Mouse (Mus musculus) forebrain, embryonic 10.5 days (tissue): ENCODE measurements around the gene Olfml3. TPM values are rescaled to one million over a fixed set of nuclear protein-coding genes. Genes with fewer than 3 reads are reported as not detected.
A peak's percentile ranks its signal among the peaks of the same experiment; 100 is the strongest.

Experiments
- DNase-seq: peaks from one replicate; pipeline ENCODE4 v3.0.0-alpha.2; 2017; ENCODE audit warnings: low spot score; ENCODE audit errors: extremely low spot score
- H3K27ac ChIP-seq: fragments of 300-500 bp; sonication (generic); 2 replicates; pipeline ENCODE4 v1.5.1; 2016; ENCODE audit warnings: mild to moderate bottlenecking
- H3K27me3 ChIP-seq: fragments of 300-500 bp; sonication (generic); 2 replicates; pipeline ENCODE4 v1.6.1; 2016; ENCODE audit warnings: mild to moderate bottlenecking; ENCODE audit not compliant: poor library complexity, severe bottlenecking
- H3K36me3 ChIP-seq: fragments of 300-500 bp; sonication (generic); replicated peaks from 2 replicates; pipeline ENCODE4 v1.6.1; 2016; ENCODE audit warnings: mild to moderate bottlenecking, moderate library complexity
- H3K4me1 ChIP-seq: fragments of 300-500 bp; sonication (generic); 2 replicates; pipeline ENCODE4 v1.6.1; 2016
- H3K4me3 ChIP-seq: fragments of 300-500 bp; sonication (generic); 2 replicates; pipeline ENCODE4 v1.5.1; 2016; ENCODE audit warnings: mild to moderate bottlenecking, moderate library complexity
- H3K9me3 ChIP-seq: fragments of 300-500 bp; sonication (generic); 2 replicates; pipeline ENCODE4 v1.6.1; 2016; ENCODE audit warnings: mild to moderate bottlenecking, moderate library complexity
- WGBS: fragments of 180-500 bp; shearing (Covaris S2); methylation state at CpG from one replicate; pipeline ENCODE4 v1.1.7; 2016; 5-methylcytosine and 5-hydroxymethylcytosine counted together
- polyA plus RNA-seq: library from polyadenylated mRNA; unstranded; fragments of >200 nt; fragmentation: Nextera tagmentation; extraction: Ambion mirVana; gene quantifications from 2 replicates; pipeline ENCODE4 v1.2.1, GENCODE M21; 2016

Olfml3 gene
- polyA plus RNA-seq, 1 experiment from 2014 or later = 5.6 TPM

DNA sequence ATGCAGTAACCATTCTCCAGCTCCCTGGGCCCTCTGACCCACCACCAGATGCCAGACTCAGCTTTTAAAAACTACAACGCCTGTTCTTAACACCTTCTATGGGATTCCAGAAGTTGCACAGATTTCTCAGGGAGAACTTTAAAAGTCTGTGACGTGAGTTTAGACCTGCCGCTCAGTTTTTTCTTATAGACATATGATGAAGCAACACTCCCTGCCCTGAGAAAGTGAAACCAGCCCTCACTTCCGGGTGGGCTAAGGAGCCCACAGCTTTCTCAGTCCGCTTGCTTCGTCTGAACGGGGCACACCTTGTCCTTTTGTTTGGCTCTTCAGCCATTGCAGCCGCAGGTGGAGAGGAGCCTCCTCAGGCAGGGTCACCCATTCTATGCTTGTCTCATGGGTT is 22.9 kb downstream of the Olfml3 start:
- WGBS = 88% methylated on average over 8 of the region's 8 CpGs
- Histone ChIP-seq H3K27me3 (peaks cover 36% of the 10 kb centered on the region), H3K9me3 (no peaks in the 10 kb centered on the region), H3K4me3 (no peak overlapping the region), H3K4me1 (peaks cover 24% of the 10 kb centered on the region), H3K27ac (no peak overlapping the region), H3K36me3 (no peaks in the 10 kb centered on the region)
- DNase-seq = no peak

DNA sequence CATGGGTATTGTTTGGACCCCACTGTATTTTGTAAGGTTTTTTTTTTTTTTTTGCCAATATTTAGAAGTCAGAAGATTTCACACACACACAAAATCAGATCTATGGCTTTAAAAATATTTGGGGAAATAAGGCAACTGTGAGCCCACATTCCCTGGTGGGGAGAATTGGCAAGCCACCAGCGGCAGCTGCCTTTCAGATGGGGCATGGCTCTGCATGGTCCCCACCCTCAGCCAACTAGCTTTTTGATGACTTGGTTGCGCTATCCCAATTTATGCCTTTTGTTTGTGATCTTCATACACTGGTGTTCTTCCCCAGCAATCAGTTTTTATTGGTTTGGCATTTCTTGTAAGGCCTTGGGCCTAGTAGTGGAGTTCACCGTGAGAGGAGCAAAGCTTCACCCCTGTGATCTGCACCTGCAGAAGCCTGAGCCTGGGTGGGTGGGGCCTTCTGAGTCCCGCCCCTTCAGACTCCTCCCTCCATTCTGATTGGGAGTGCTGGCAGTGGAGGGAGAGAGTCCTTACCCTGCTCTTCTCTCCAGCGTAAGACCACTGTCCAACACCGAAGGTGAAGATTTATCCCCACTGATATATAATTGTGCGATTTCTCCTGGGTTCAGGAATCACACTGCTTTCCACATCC is 23.4 kb downstream of the Olfml3 start:
- H3K4me1 ChIP-seq = peaks cover 22% of the 10 kb centered on the region
- H3K9me3 ChIP-seq = no peaks in the 10 kb centered on the region
- H3K4me3 ChIP-seq = no peak overlapping the region
- H3K36me3 ChIP-seq = no peaks in the 10 kb centered on the region
- DNase-seq = no peak
- no peak overlapping the region for H3K27ac ChIP-seq
- WGBS = 78% methylated on average over 7 of the region's 7 CpGs
- peaks cover 36% of the 10 kb centered on the region for H3K27me3 ChIP-seq

DNA sequence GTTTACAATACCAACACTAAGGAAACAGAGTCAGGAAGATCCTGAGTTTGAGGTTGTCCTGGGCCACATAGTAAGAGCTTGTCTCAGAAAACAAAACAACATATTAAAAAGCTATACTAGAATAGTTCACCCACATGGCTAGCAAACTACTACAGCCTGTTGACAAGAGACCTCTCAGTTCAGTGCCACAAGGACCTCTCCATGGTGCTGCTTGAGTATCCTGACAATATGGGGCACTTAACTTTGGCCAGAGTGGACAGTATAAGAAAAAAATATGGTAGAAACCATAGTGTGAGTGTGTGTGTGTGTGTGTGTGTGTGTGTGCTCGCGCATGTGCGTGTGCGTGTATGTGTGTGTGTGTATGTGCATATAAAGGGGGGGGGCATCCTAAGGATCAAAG is 25.6 kb downstream of the Olfml3 start:
- no peak overlapping the region for H3K27ac ChIP-seq
- peaks cover 21% of the 10 kb centered on the region for H3K4me1 ChIP-seq
- no peak for DNase-seq
- peaks cover 29% of the 10 kb centered on the region for H3K27me3 ChIP-seq
- H3K36me3 ChIP-seq = no peaks in the 10 kb centered on the region
- no peak overlapping the region for H3K4me3 ChIP-seq
- 95% methylated on average over 4 of the region's 4 CpGs for WGBS
- no peaks in the 10 kb centered on the region for H3K9me3 ChIP-seq

DNA sequence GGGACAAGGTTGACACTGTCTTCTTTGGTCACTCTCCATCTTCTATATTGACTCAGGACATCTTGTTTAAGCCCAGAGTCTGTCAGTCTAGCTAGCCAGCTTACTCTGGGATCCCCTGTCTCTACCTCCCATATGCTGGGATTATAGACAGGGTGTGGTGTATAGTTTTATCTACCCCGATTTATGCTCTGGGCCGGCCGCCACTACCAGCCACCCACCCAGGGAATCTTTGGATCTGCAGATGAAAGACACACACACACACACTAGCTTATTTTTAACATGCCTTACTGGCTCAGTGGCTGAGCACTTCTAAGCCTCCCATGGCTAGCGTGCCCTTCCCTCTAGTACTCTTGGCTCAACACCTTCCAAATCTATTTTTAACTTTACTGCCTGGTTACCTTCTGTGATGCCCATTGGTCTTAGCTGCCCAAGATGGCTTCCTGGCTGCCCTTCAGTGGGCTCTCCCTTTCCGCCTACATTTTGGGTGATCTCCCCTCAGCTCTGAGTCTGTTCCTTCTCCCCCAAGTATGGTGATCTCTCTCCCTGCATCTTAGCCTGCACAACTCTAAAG is 28.2 kb downstream of the Olfml3 start:
- Histone ChIP-seq H3K27ac (no peak overlapping the region), H3K4me3 (no peak overlapping the region), H3K27me3 (peaks cover 10% of the 10 kb centered on the region), H3K36me3 (no peaks in the 10 kb centered on the region), H3K9me3 (no peaks in the 10 kb centered on the region), H3K4me1 (peaks cover 6% of the 10 kb centered on the region; the same call in 1 of the 2 replicates)
- WGBS = 91% methylated on average over 5 of the region's 5 CpGs
- DNase-seq = no peak

DNA sequence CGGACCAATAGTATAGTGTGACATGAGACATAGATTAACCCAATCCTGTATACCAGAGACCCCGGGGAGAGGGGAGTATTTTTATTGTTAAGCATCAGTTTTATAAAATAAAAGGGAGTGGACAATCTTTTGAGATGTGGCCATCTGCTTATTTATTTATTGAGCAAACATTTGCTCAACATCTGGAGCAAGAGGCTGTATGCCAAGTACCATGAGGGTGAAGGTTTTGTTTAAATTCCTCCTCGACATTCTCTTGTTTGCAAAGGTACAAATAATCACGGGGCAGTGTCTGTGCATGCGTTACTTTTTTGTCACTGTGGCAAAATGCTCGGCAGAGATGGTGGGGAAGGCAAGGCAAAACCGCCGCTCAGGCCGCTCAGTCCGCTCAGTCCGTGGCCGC is 32.4 kb downstream of the Olfml3 start:
- DNase-seq = no peak
- Histone ChIP-seq H3K4me1 (peaks cover 6% of the 10 kb centered on the region; the same call in 1 of the 2 replicates), H3K27me3 (no peaks in the 10 kb centered on the region), H3K9me3 (no peaks in the 10 kb centered on the region), H3K4me3 (no peak overlapping the region), H3K27ac (no peak overlapping the region), H3K36me3 (no peaks in the 10 kb centered on the region)
- 94% methylated on average over 12 of the region's 12 CpGs for WGBS

DNA sequence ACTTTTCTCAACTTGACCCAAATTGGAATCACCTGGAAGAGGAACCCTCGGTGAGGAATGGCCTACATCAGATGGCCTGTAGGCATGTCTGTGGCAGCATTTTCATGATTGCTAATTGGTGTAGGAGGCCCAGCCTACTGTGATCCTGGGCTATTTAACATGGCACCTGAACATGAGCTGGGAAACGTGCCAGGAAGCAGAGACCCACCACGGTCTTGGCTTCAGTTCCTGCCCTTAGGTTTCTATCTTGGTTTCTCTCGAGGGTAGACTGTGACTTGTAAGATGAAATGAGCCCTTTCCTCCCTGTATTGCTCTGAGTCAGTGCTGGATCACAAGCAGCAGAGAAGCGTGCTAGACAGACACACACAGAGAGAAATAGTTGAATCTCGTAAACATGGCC is 33.1 kb downstream of the Olfml3 start:
- Histone ChIP-seq H3K27ac (no peak overlapping the region), H3K9me3 (no peaks in the 10 kb centered on the region), H3K4me3 (no peak overlapping the region), H3K4me1 (peaks cover 6% of the 10 kb centered on the region; the same call in 1 of the 2 replicates), H3K27me3 (no peaks in the 10 kb centered on the region), H3K36me3 (no peaks in the 10 kb centered on the region)
- DNase-seq = no peak
- 90% methylated on average over 6 of the region's 6 CpGs for WGBS

DNA sequence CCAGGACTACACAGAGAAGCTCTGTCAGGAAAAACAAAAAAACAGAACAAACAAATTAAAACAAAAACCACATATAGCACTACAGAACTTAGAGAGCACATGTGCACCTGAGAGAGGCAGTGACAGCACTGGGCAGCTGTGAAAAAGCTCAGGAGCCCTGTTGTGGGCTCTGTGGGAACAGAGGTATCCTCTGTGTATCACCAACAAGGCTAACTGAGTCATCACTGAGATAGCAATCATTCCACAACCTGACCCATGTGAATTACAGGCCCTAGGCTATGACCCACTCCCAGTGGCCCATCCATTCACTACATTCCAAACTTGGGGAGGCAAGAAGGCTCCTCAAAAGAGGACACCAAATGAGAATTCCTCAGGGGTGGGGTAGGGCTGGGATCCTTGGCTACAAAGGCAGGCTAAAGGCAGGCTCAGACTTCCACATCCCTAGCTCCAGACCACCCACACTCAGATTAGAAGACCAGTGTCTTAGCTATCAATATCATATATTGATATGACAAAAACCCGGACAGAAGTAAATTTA is 41.3 kb downstream of the Olfml3 start:
- WGBS = 89% methylated on average over 1 of the region's 1 CpGs
- Histone ChIP-seq H3K4me1 (no peaks in the 10 kb centered on the region), H3K36me3 (no peaks in the 10 kb centered on the region), H3K27me3 (no peaks in the 10 kb centered on the region), H3K27ac (no peak overlapping the region), H3K4me3 (no peak overlapping the region), H3K9me3 (no peaks in the 10 kb centered on the region)
- no peak for DNase-seq

DNA sequence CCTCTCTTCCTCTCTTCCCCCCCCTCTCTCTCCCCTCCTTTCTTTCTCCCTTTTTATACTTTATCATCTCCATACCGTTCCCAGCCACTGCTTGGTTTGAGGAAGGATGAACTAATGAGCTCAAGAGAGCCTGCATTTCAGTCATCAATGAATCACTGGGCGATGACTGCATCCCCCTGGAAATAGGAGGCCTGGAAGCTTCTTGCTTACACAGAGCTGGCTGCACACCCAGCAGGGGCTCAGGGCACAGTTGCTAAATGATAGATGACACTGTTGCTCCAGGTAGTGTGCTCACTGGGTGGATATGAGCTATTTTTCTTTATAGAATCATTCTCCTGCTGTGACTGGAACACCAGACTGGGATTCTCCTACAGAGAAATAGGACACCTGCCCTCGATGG is 42.2 kb downstream of the Olfml3 start:
- no peaks in the 10 kb centered on the region for H3K36me3 ChIP-seq
- H3K4me1 ChIP-seq = no peaks in the 10 kb centered on the region
- H3K27ac ChIP-seq = no peak overlapping the region
- no peak overlapping the region for H3K4me3 ChIP-seq
- WGBS = 74% methylated on average over 3 of the region's 3 CpGs
- no peaks in the 10 kb centered on the region for H3K27me3 ChIP-seq
- DNase-seq = no peak
- no peaks in the 10 kb centered on the region for H3K9me3 ChIP-seq

DNA sequence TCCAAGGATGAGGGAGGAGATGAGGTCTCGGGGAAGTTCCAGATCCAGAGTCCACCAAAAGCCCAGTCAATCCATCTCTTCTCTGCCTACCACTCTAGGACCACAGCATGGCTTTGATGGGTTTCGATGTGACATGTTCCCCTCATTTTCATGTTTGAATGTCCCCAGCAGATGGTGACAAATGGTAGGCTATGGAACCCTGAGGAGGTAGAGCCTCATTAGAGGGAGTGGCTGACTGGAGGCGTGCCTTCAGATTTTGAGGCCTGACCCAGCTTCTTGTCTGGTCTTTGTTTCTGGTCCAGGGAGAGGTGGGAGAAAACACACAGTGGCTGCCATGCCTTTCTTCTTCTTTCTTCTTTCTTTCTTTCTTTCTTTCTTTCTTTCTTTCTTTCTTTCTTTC is 47.3 kb downstream of the Olfml3 start:
- Histone ChIP-seq H3K9me3 (no peaks in the 10 kb centered on the region), H3K27ac (no peak overlapping the region), H3K27me3 (no peaks in the 10 kb centered on the region), H3K36me3 (no peaks in the 10 kb centered on the region), H3K4me3 (no peak overlapping the region), H3K4me1 (no peaks in the 10 kb centered on the region)
- no peak for DNase-seq
- 83% methylated on average over 3 of the region's 3 CpGs for WGBS

DNA sequence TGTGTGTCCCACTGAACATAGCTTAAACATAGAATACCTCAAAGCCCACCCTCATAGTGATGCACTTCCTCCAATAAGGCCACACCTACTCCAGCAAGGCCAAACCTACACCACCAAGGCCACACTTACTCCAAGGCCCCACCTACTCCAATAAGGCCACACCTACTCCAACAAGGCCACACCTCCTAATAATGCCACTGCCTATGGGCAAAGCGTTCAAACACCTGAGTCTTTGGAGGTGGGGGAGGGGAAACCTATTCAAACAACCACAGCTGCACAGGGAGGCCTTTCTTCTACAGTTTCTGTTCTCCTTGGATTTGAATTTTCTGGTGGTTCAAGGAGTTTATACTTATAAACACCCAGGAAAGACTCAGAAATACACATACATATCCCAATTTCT is 48.8 kb downstream of the Olfml3 start:
- no peak overlapping the region for H3K27ac ChIP-seq
- no peaks in the 10 kb centered on the region for H3K9me3 ChIP-seq
- 59% methylated on average over 1 of the region's 1 CpGs for WGBS
- no peak for DNase-seq
- peaks cover 11% of the 10 kb centered on the region for H3K27me3 ChIP-seq
- H3K36me3 ChIP-seq = no peaks in the 10 kb centered on the region
- no peak overlapping the region for H3K4me3 ChIP-seq
- H3K4me1 ChIP-seq = peaks cover 1% of the 10 kb centered on the region

DNA sequence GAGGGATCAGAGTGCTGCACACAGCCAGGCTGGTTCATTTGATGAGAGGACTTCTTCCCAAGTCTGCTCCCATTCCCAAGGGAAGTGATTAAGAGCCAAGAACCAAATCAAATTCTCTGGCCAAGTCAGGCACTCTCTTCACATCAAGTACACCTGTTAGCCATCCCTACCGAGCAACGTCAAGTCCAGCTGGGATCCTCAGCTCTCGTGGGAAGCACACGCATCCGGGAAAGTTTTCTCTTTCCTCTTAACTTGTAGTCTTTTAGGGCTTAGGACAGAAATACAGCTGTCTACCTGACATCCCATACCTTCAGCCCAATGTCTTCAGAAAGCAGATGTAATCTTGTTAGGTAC is 53.9 kb downstream of the Olfml3 start:
- no peak overlapping the region for H3K27ac ChIP-seq
- peaks cover 23% of the 10 kb centered on the region for H3K4me1 ChIP-seq
- H3K9me3 ChIP-seq = no peaks in the 10 kb centered on the region; the same call in 1 of the 2 replicates
- DNase-seq = no peak
- H3K4me3 ChIP-seq = peak overlapping the region; percentile 32; the same call in 1 of the 2 replicates
- H3K36me3 ChIP-seq = no peaks in the 10 kb centered on the region
- WGBS = 32% methylated on average over 5 of the region's 5 CpGs
- H3K27me3 ChIP-seq = peaks cover 41% of the 10 kb centered on the region

DNA sequence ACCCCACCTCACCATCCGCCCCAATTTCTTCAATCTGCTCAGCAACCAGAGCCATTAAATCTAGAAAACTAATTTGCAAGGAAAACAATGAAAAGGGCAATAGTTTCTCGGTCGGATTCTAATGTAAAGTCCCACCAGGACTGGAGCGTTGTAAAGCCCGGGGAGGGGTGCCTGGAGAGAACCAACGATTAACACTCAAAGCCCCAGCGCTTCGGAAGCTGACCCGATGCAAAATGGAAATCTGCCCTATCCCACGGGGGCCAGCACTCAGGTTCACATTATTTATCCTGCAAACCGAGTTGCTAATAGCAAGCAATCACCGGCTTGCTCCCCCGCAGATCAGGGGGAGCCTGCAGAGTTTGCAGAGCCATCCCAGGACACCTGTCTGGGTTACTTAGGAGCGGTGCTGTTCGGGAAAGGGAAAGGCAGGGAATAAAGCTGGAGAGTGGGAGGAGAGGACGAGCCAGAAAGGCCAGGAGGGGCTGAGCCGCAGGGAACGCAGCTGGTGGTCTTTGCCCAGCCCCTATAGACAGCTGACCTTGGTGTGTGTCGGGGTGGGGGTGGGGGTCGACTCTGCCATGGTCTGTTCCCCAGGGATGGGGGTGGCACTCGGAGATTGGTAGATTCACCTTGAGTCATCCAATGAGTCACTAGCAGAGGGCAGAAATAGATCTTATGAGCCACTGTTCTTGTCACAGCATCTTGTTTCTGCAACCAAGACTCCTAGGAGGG is 54.4 kb downstream of the Olfml3 start:
- 2% methylated on average over 21 of the region's 21 CpGs for WGBS
- peak overlapping the region; percentile 32 for H3K4me3 ChIP-seq

DNA sequence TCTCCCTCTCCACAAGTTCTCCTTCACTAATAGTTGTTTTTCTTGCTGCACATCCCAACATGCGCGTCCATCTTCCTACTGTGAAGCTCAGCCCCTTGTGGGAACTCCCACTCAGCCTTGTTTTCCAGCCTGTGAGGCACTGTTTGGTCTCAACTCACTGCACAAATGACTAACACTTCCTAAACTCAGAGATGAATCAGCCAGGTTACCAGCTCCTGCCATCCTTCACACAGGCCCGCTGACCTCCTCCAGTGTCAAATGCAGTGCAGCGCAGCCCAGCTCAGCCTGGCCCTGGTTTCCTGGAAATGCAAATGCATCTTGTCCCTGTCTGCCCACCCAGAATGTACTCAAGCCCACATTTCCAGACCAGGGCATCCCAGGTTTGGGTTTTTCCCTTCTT is 55.3 kb downstream of the Olfml3 start:
- no peak for DNase-seq
- WGBS = 58% methylated on average over 4 of the region's 4 CpGs
- Histone ChIP-seq H3K36me3 (no peaks in the 10 kb centered on the region), H3K4me3 (no peak overlapping the region), H3K4me1 (peaks cover 28% of the 10 kb centered on the region), H3K9me3 (no peaks in the 10 kb centered on the region; the same call in 1 of the 2 replicates), H3K27me3 (peaks cover 41% of the 10 kb centered on the region), H3K27ac (no peak overlapping the region)

More for the DNA sequence above, 54.4 kb downstream of the Olfml3 start:
- H3K4me1 ChIP-seq = peaks cover 28% of the 10 kb centered on the region
- H3K9me3 ChIP-seq = no peaks in the 10 kb centered on the region; the same call in 1 of the 2 replicates
- no peak for DNase-seq
- no peaks in the 10 kb centered on the region for H3K36me3 ChIP-seq
- peak overlapping the region; percentile 37; the same call in 1 of the 2 replicates for H3K27ac ChIP-seq
- H3K27me3 ChIP-seq = peaks cover 41% of the 10 kb centered on the region
